Mouse (Mus musculus) kidney, adult 2 months (tissue): ENCODE results near the gene Ccl22.

ENCODE experiments used
- CTCF ChIP-seq: fragments of 200-500 bp; conservative IDR thresholded peaks from 2 replicates; pipeline ENCODE4 v1.5.1; 2011; ENCODE audit warnings: low read depth, mild to moderate bottlenecking, control low read depth, low read length, moderate library complexity, mixed read lengths; ENCODE audit not compliant: insufficient read depth, insufficient read length
- POLR2A ChIP-seq: fragments of 200-500 bp; IDR thresholded peaks from one replicate; pipeline ENCODE4 v1.6.1; 2011; ENCODE audit warnings: low read depth, low read length, control low read depth

GRCm38 (mm10) chr8:94785995-94786595 is 40.7 kb downstream of the Ccl22 start:
- TF ChIP-seq CTCF, result no peak
- no peak for TF ChIP-seq POLR2A
